Mouse (Mus musculus): ENCODE data around the gene Tfpt.

- no peak for TF ChIP-seq CTCF (conservative IDR thresholded peaks at IDR 0.05; ENCODE audit: low read length)
- no peak for TF ChIP-seq POU5F1 (IDR thresholded peaks at IDR 0.05; ENCODE audit: borderline replicate concordance, low read length)
These were observed 15.2 kb upstream of the Tfpt start, which contains the start of gene Cnot3 for GRCm38 (mm10) chr7:3644672-3645487.
